Mouse (Mus musculus): ENCODE data around the gene Nck2.
"Not testable (repeated sequence)": the region's sequence is repeated elsewhere in the genome, so short reads cannot be mapped to it uniquely, and the experiment has no call there.

The Nck2 gene

DNA sequence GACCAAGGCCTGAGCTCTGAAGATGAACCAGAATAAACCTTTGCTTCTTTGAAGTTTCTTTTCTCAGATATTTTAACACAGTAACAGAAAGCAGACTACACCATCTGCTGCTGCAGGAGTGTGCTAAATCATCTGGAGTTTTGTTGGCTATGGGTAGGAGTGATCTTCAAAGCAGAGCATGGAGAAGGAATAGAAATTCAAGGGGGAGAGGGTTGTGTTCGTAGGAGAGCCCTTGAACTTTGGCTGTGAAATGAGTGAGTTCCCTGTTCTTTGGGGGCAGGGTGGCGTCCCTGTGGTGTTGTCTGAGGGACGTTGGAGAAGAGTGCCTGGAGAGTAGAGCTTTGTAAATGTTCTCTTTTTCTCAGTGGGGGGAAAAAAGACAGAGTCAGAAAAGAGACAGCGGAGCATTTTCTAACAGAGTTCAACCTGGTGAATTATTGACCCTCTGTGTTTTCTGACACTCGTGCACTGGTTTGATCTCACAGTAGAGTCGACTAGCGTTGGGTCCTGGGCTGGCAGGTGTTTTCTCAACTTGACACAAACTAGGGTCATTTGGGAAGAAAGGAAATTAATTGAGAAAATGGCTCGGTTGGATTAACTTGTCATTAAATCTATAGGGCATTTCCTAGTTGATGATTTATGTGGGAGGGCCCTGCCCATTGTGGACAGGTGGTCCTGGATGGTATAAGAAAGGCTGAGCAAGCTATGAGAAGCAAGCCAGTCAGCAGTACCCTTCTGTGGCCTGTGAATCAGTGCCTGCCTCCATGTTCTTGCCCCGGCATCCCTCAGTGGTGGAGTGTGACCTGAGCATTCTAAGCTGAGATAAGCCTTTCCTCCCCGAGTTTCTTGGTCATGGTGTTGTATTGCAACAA, 57.8 kb downstream of the Nck2 start:
- no peak for DNase-seq (ENCODE audit: low spot score)

DNA sequence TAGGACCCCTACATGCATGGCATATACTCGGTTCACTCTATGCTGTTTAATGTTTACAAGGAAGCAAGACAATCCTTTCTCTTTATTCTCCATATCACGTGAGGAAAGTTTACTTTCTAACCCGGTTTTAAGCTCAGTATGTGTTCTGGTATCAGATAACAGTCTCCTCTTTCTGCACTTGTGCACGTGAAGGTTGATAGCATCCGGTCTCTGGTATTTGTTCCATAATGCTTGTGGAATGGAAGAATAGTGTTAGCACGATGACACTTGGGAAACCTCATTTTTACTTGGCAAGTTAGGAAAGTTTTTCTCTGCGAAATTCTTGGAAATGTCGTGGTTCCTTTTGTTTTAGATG, 58.4 kb downstream of the Nck2 start:
- no peak for DNase-seq (ENCODE audit: low spot score)

DNA sequence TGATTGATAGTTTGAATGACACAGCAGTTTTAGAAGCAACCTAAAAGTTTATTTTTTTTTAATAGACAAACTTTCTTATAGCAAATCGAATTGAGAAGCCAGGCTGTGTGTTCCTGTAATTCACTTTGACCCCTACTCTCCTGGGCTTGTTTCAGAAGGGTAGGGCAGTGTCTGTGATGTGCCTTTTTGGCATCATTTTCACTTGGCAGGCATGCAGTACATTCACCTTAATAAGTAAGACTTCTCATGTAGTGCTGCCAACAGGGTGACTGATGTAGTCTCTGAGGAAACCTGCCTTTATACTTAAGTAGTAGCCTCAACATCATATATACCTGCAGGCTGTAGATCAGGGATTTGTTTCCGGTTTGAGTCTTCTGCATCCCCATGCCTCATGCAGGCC, 58.9 kb downstream of the Nck2 start:
- DNase-seq (ENCODE audit: low spot score), result no peak

DNA sequence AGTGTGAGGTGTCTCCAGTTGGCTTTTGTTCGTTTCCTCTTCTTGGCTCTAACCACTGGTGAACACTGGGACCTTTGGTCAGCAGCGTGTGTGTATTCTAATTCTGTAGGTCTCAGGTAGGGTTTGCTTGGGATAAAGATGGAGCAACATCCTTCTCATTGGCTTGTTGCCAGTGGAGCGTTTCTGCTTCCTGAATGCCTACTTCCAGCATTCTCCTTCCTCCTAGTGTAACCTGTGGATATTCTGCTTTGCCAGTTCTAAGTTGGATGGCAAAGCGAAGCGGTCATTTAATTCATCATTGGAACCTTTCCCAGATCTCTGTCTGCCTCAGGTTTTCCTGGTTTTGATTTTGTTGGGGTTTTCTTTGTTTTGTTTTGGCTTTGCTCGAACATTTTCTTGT, 59.3 kb downstream of the Nck2 start:
- DNase-seq (ENCODE audit: low spot score), result no peak

DNA sequence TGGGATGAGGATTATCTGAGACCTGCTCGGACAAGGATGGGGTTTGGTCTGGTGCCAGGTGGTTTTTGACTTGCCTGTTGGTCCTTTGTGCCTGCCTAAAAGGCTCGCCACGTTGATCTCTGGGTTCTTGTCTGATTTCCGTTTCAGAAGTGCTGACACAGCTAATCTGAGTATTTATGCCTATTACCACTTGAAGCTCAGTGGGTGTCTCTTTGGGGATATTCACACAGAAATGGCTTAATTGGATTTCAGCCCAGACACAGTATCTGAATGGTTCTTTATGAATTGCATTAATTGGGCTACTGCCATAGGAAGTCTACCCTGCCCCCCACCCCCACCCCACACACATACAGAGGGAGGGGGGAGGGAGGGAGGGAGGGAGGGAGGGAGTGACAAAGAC, 59.9 kb downstream of the Nck2 start:
- no peak for DNase-seq (ENCODE audit: low spot score)

DNA sequence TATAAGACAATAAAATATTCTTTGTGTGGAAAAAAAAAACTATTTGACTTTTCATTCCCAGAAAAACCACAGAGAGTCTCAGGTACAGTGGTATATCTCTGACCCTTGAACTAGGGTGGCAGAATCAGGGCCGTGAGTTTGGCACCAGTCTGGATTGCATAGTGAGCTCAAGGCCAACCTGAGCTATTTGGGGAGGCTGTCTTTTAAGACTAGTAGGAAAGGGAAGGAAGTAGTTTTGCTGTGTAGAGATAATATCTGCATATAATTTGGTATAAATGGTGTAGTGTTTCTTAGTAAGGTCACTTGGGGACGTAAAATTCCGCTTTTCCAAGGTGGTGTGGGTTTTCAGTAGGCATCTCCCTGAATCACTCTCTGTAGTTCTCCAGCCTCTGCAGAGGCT, 62.3 kb downstream of the Nck2 start:
- DNase-seq (ENCODE audit: low spot score), result no peak

DNA sequence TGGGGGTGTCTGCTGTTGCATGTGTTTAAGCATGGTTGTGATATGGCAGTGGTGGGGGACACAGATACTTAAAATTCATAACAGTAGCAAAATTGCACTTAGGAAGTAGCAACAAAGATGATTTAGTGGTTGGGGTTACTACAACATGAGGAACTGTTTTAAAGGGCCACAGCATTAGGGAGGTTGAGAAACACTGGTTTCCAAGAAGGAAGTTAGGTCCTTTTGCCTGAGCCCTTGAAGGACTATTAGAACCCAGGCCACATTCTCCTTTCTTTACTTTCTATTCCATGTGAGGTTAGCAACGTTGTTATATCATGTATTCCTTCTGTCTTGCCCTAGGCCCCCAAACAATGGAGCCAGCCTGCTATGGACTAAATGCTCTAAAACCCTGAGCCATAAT, 63.4 kb downstream of the Nck2 start:
- no peak for DNase-seq (ENCODE audit: low spot score)

DNA sequence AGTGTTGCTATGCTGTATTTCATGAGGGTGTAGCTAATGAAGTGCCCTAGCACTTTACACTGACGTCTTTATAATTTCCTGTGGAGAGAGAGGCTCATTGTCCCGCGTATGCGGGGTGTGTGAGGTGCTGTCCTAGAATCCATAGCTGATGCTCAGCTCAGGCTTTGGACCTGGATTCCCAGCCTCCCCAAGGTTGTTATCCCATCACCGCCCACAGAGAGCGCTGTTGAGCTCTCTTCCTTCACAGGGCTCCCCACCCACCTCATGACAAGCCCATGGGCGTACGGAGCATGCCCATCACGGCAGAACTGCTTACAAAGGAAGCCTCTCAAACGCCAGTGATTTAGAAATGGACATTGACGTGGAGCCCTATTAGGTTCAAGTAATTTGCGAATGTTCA, 66.9 kb downstream of the Nck2 start:
- DNase-seq (ENCODE audit: low spot score), result no peak

DNA sequence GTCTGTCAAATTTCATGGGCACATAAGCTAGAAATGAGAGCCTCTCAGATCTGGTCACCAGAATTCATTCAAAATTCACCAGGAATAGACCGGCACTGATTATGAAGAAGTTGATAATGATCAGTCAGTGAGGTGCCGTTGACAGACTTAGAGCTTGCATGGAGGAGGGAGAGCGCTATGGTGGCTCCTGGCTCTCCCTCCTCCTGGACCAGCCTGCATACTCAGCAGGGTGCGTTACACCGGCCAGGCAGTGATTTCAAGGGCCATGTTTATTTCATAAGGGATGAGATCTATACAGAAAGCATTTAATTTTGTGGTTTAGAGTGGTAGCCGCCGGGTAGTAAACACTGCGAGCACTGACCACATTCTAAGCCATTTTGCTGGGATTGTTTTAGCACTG, 67.3 kb downstream of the Nck2 start:
- DNase-seq (ENCODE audit: low spot score), result no peak

DNA sequence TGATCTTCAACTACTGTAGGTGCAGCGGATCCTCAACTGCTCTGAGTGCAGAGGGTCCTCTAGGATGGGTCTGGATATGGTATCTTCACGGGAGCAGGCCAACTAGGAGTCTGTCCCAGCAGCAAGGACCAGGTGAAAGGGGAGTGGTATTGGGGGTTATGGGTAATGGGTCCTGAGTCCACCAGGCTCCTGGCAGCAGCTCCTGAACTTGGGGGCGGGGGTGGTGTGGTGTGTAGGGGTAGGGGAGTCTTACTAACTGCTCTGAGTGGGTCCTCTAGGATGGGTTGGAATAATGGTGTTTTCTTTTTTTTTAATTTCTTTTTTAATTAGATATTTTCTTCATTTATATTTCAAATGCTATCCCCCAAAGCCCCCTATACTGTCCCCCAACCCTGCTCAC, 73.0 kb downstream of the Nck2 start:
- DNase-seq (ENCODE audit: low spot score), result no peak

DNA sequence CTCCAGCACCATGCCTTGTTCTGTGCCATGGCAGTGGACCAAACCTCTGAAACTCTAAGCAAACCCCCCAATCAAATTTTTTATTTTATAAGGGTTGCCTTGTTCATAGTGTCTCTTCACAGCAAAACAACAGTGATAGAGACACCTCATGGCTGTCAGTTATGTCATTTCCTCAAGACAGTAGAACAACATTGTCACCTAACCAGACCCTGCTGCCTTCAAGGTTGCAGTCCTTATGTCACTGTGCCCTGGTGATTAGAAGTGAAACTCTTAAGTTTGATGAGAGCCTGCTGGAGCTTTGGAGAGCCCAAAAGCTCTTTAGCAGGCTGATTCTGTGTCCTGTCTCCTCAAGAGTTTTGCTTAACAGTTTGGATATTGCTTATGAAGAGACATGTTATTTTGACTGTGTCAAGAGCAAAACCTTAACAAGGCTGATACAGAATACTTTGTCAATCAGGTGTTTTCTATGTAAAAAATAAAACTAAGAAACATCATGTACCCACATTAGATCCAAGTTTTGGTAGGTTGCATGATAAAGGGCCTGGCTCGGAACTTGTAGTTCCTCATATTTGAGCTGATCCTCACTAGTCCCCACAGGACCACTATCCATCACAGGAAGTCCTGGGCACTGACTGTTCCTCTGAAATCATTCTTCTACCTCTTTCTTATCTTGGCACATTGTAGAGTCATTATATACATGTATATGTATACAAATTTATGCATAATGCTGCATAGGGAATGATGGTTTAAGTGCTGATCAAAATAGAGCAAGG, 76.0 kb downstream of the Nck2 start:
- no peak for DNase-seq (ENCODE audit: low spot score)

DNA sequence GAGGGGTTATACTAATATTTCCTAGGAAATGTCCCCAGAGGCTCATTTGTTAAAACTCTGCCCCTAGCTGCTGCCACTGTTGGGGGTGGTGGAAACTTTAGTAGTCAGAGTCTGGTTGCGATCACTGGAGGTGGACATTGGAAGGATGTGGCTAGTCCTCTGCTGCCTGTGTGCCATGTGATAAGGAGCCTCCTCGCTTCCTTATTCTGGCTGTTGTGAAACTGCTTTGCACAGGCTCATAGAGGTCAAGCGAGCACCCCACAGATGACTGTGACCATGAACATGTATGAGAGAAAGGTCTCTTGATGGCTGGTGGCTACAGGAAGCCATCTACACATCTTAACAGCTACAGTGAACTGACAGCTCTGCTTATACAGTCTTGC, 76.6 kb downstream of the Nck2 start:
- no peak for DNase-seq (ENCODE audit: low spot score)

DNA sequence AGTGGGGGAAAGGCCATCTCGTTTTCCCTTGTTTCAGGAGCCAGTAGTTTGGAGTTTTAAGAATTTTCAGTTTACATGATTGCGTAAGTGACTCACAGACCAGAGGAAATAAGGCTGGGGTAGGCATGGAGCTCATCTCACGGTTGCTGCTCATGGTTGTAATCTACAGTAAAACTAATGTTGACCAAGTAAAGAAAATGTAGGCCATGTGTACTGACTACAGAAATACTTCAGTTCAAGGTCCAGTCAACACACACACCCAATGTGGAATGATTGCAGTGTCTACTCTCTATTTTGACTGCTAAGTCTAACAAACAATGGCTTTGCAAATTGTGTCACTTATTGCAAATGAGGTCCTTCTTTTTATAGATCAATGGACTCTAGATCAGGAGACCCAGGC, 77.1 kb downstream of the Nck2 start:
- no peak for DNase-seq (ENCODE audit: low spot score)

DNA sequence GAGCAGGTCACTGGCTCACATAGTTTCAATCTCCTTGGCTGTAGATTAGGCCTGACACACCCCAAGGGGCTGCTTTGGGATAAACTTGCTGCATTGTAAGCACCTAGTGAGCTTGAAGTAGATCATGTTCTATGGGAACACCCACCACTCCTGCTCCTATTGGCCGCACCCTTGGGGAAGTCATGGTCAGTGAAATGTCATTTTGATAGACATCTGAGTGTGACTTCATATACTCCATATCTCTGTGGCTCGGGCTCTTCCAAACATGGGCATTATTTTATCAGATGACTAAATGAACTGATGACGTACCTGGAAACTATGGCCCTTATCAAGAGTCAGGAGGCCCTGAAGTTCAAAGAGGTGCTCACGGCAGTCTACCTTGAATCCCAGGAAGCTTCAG, 77.6 kb downstream of the Nck2 start:
- no peak for DNase-seq (ENCODE audit: low spot score)

DNA sequence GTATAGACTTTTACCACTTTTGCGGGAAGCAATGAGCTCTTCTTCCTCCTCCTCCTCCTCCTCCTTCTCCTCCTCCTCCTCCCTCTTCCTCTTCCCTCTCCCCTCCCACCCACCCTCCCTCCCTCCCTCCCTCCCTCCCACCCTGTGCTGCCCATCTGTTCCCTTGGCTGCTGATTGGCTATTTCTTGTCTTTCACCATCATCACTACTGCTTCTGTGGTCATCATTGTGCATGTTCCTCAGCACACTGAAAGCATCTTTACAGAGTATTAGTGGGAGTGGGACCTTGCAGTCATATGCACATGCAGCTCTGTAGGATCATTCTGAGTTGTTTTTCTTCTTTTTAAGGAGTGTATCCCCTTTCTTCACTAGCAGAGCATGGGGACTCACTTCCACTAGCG, 78.6 kb downstream of the Nck2 start:
- DNase-seq (ENCODE audit: low spot score), result no peak

DNA sequence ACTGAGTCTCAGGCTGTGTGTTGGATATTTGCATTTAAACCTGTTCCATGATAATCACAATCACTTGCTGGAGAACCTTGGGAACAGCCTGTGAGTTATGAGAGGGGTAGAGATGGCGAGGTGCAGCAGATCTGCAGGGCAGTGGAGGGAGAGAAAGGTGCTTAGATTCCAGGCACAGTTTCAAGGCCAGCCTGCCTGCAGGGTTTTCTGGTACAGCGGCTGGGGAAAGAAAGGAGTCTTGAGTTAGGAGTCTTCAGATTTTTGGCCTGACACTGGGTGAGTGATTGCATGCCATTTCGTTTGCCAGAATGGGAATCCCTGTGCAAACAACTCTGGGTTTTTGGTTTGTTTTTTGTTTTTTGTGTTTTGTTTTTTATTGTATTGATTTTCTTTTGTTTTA, 80.0 kb downstream of the Nck2 start:
- DNase-seq (ENCODE audit: low spot score), result no peak

DNA sequence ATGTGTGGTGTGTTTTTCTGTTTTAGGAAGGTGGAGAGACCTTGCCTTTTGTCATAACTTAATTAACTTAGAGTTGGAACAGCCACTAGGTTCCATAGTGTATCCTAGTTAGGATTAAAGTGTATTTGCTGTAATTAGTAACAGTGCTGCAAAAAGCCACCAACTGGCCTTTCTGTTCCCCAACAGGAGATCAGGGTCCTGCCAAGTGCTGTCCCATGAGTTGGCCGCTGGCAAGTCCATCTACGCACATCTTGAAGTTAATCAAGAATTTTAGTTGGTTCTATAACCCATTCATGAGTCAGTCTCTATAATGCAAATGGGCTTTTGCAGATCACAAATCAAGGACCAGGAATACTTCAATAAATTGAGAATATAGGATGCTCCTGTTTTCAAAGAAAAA, 83.9 kb downstream of the Nck2 start:
- DNase-seq (ENCODE audit: low spot score), result no peak

DNA sequence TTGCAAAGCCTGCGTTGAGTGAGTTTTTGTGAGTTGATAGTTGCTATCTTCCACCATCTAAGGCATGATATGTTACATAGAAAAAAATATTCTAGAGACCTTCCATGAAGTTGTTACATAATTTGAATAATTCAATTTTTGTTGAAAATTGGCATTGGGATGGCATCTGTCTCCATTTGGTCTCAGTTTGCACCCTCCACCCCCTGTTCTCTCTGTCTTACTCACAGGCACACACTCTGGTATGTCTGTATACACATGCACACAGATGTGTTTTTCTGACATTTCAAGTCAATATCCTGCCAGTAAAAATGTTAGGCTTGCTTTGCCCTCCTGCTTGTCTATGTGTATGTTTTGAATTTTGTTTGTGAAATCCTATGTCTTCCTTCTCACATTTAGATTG, 84.7 kb downstream of the Nck2 start:
- DNase-seq (ENCODE audit: low spot score), result no peak

DNA sequence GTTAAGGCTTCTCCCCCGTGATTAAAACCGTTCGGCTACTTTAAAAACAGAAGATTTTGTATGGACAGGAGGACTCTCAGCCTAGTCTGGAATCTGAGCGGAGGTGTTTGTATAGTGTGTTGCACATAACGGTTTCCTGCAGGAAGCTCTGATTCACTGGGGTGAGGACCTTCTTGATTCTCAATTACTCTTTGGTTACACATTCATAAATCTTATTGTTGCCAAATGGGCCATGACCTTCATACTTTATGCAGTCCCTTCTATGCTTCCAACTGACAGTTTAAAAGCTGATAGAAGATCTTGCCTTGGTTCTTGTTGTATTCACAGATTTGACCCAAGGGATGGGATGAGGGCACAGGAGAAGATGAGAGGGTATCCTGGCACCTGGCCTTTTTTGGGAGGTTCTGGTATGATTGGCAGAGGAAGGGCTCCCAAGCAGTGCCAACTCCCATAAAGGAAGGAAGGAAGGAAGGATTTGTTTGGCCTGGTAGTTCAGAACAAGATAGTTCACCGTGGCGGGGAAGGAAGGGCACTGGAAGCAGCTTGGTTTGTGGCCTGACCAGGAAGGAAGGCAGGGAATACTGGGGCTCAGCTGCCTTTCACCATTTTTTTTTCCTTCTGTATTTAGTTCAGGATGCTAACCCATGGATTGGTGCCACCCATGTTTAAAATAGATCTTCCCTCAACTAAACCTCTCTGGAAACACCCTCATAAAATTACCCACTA, 86.1 kb downstream of the Nck2 start:
- no peak for DNase-seq (ENCODE audit: low spot score)

DNA sequence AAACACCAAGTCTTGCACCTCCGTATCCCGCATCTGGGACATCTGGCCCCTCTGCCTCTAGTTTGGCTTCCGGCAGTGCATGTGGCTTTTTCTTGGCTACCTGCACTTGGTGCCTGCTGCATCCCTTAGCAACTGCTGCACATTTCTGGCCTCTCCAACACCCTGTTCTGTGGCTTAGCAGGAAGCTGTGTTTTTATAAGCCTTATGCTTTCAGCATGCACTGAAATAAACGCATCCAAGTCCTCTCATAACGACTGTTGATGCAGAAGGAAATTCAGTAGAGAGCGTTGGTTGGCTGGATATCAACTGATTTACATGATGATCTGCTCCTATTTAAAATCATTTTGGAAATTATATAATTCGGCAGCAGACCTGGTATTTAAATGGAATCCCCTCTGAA, 86.9 kb downstream of the Nck2 start:
- no peak for DNase-seq (ENCODE audit: low spot score)

DNA sequence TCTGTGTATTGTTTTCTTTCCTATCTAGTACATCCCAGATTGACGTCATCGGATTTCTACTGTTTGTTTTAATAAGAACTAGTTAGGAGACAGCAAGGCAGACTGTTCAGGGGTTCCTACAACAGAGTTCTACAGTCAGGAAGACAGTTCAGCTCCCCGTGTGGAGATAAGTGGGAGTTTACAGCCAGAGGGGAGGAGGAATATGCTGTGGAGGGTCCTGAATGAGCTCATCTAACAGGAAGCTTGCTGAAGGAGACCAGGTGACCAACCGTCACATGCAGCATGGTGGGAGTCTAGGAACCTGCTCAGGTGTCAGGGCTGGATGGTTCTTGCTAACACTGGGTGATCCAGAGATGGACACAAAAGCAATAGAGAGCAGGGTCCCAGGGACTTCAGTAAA, 87.9 kb downstream of the Nck2 start:
- DNase-seq (ENCODE audit: low spot score), result no peak

DNA sequence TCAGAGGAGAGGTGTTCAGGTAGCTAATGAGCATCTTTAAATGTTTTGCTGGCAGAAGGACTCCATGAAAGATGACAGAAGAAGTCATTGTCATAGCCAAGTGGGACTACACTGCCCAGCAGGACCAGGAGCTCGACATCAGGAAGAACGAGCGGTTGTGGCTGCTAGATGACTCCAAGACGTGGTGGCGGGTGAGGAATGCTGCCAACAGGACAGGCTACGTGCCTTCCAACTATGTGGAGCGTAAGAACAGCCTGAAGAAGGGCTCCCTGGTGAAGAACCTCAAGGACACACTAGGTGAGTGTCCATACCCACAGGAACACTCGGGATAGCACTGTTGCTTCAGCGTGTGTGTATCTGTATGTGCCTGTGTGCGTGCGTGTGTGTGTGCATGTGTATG, 89.1 kb downstream of the Nck2 start:
- DNase-seq (ENCODE audit: low spot score), result not testable (repeated sequence)
